Mouse (Mus musculus): ENCODE results near the gene Xrcc5. TPM values are rescaled to one million over a fixed set of nuclear protein-coding genes. Genes with fewer than 3 reads are reported as not detected.
A peak's percentile ranks its signal among the peaks of the same experiment; 100 is the strongest.

Gene Xrcc5
- total and polyA plus RNA-seq, 3 experiments: 32.7 to 47.2 TPM; not detected in 1

DNA sequence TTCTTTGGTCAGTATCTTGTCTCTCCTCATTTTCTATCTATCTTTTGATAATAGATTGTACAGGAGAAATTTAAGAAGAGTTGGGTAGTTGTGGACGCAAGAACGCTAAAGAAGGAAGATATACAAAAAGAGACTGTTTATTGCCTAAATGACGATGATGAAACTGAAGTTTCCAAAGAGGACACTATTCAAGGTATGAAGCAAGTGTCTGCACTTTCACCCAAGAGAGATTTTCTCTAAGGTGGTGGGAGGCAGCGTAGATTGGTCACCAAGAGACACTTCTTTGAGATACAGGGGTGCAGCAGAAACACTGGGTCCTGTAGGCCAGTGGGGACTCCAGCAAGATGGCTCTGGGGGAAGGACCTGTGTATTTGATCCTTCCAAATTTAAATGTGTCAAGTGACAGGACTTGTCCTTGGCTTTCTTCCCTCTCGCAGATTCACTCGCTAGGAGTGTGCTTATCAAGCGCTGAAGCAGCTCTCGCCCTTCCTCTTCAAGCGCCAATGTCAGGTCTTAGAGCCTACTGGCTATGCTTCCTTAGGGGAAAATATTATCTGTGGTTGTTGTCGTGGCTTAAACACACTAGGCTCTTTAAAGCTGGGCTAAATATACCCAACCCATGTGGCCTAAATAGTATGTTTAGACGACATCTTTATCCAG is 19.1 kb downstream of the Xrcc5 start:
- Histone ChIP-seq H3K9me3 (replicated peaks; ENCODE audit: insufficient read depth, low read length) (no peaks in the 10 kb centered on the region), H3K27me3 (ENCODE audit: control insufficient read depth in 1 of 2, insufficient read depth in 2 of 2, low read length in 2 of 2) (no peaks in the 10 kb centered on the region), H3K27ac (ENCODE audit: control insufficient read depth, low read depth, low read length) (no peak overlapping the region), H3K4me1 (ENCODE audit: control insufficient read depth in 1 of 2, insufficient read depth in 2 of 2, low read length in 2 of 2) (no peaks in the 10 kb centered on the region), H3K4me3 (ENCODE audit: control insufficient read depth in 1 of 2, insufficient read depth in 1 of 2, low read depth in 2 of 2, low read length in 2 of 2) (no peak overlapping the region), H3K79me2 (ENCODE audit: control insufficient read depth, insufficient read depth, low read length, poor library complexity) (no peaks in the 10 kb centered on the region), H3K36me3 (ENCODE audit: control insufficient read depth in 1 of 2, insufficient read depth in 2 of 2, low read length in 2 of 2) (peaks cover 0 to 3% of the 10 kb centered on the region in 2 experiments; a peak in 2 of 4 replicates), H3K9ac (ENCODE audit: control insufficient read depth, low read depth, low read length, poor library complexity, severe bottlenecking) (no peak overlapping the region)
- no peak for TF ChIP-seq MAZ (IDR thresholded peaks at IDR 0.05; ENCODE audit: low read depth, low read length)
- TF ChIP-seq TBP (IDR thresholded peaks at IDR 0.05; ENCODE audit: low read depth, low read length): no peak
- no peak for TF ChIP-seq USF1 (IDR thresholded peaks at IDR 0.05; ENCODE audit: low read depth, low read length)
- TF ChIP-seq TCF12 (IDR thresholded peaks at IDR 0.05; ENCODE audit: low read depth, low read length): no peak
- no peak for TF ChIP-seq CHD2 (IDR thresholded peaks at IDR 0.05; ENCODE audit: low read length)
- no peak for TF ChIP-seq SMC3 (IDR thresholded peaks at IDR 0.05; ENCODE audit: low read depth, low read length)
- DNase-seq (ENCODE audit: low read depth, low spot score): peak; percentile 12

DNA sequence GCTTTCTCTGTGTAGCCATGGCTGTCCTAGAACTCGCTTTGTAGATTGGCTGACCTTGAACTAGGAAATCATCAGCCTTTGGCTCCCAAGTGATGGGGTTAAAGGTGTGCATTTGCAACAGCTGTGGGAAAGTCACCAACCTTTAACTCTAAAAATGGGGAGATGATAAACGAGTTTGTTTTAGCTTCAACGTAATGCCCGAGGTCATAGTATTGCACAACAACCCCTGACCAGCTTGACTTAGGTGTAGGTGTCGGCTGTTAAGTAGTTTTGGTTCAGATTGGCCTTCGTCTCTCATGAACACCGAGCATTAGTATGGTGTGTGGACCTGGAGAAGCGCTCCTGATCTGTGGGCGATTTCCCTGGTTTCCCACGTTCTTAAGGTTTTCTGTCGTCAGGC is 27.6 kb downstream of the Xrcc5 start:
- Histone ChIP-seq H3K9ac (ENCODE audit: control insufficient read depth, low read depth, low read length, poor library complexity, severe bottlenecking) (no peak overlapping the region), H3K27me3 (ENCODE audit: control insufficient read depth in 1 of 2, insufficient read depth in 2 of 2, low read length in 2 of 2) (no peaks in the 10 kb centered on the region), H3K4me3 (ENCODE audit: control insufficient read depth in 1 of 2, insufficient read depth in 1 of 2, low read depth in 2 of 2, low read length in 2 of 2) (no peak overlapping the region), H3K27ac (ENCODE audit: control insufficient read depth, low read depth, low read length) (no peak overlapping the region), H3K79me2 (ENCODE audit: control insufficient read depth, insufficient read depth, low read length, poor library complexity) (no peaks in the 10 kb centered on the region), H3K4me1 (ENCODE audit: control insufficient read depth in 1 of 2, insufficient read depth in 2 of 2, low read length in 2 of 2) (no peaks in the 10 kb centered on the region), H3K9me3 (replicated peaks; ENCODE audit: insufficient read depth, low read length) (no peaks in the 10 kb centered on the region), H3K36me3 (ENCODE audit: control insufficient read depth in 1 of 2, insufficient read depth in 2 of 2, low read length in 2 of 2) (no peaks in the 10 kb centered on the region; a peak in 1 of 4 replicates)
- TF ChIP-seq ZMIZ1 (IDR thresholded peaks at IDR 0.05; ENCODE audit: low read depth, low read length) (no peak), NRF1 (IDR thresholded peaks at IDR 0.05; ENCODE audit: insufficient read depth, low read depth, low read length, poor library complexity, severe bottlenecking) (no peak), ZC3H11A (IDR thresholded peaks at IDR 0.05; ENCODE audit: low read depth, low read length) (no peak), ZKSCAN1 (IDR thresholded peaks at IDR 0.05; ENCODE audit: low read depth, low read length) (no peak), MXI1 (IDR thresholded peaks at IDR 0.05; ENCODE audit: low read depth, low read length) (no peak), MAX (IDR thresholded peaks at IDR 0.05; ENCODE audit: low read length) (no peak), MYC (IDR thresholded peaks at IDR 0.05; ENCODE audit: low read depth, low read length) (no peak), SIN3A (IDR thresholded peaks at IDR 0.05; ENCODE audit: low read length) (no peak), USF1 (IDR thresholded peaks at IDR 0.05; ENCODE audit: low read depth, low read length) (no peak), MEF2A (IDR thresholded peaks at IDR 0.05; ENCODE audit: extremely low read depth, insufficient replicate concordance, low read depth, low read length, poor library complexity, severe bottlenecking) (no peak), TAL1 (IDR thresholded peaks at IDR 0.05; ENCODE audit: low read length) (no peak), UBTF (IDR thresholded peaks at IDR 0.05; ENCODE audit: borderline replicate concordance, insufficient read depth, low read depth, low read length) (no peak), RAD21 (IDR thresholded peaks at IDR 0.05; ENCODE audit: low read depth, low read length) (no peak)
- no peak for DNase-seq (ENCODE audit: low read depth, low spot score)

Data from MEL (cell line).